Mouse (Mus musculus): ENCODE data around the gene Gm28308. TPM values are rescaled to one million over a fixed set of nuclear protein-coding genes. Genes with fewer than 3 reads are reported as not detected.

Gene Gm28308
- polyA plus RNA-seq, 1 experiment = not detected

DNA sequence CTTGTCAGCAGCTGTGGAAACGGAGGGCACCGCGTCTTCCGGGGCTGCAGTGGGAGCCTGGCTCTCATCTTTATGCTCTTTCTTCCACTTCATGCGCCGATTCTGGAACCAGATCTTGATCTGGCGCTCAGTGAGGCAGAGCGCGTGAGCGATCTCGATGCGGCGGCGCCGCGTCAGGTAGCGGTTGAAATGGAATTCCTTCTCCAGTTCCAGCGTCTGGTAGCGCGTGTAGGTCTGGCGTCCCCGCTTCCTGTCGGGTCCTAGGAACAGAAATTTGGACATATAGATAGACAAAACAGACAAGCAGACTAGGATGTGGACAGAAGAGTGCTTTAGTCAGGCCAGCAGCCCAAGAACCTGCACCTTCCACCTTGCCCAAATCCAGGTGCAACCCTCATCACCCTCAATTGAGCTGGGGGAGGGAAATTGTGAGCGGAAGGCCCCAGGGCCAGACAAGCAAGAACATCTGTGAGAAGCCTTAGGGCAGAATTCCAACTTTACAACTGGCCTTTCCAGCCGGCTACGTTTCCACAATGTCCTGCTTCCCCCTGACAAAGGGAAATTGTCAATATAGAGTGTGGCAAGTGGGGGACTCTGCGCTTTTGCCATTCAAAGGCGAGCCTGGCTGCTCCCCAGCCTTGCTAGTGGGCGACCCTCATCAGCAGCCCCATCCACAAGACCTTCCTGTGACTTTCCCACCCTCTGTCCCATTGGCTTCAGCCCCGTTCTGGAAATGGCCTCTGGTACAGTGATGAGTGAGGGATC lies 2.8 kb upstream of the Gm28308 start:
- no peak for DNase-seq (ENCODE audit: low read depth)
- TF ChIP-seq CTCF (IDR thresholded peaks at IDR 0.05; ENCODE audit: borderline replicate concordance, extremely low read depth, insufficient read depth, insufficient read length) (no peak), POLR2A (IDR thresholded peaks at IDR 0.05; ENCODE audit: borderline replicate concordance, extremely low read depth, insufficient read depth, insufficient read length, poor library complexity, severe bottlenecking) (no peak)

DNA sequence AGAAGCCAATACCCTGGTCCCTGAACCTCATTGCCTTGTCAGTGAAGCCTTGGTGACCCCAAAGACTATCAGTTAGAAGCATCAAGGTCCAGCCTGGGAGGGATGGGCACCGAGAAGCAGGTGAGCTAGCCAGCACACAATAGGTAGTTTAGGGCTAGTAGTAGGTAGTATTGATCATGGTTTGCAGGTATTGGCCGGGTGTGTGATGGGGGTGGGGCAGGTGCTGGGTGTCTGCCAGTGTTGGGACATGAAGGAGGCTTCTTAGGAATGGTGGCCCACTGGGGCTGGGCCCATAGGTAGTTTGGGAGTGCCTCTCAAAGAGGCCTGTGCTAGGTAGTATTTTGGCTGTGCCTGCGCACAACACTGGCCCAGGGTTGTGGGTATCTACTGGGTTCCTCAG lies 1.9 kb upstream of the Gm28308 start:
- TF ChIP-seq POLR2A (IDR thresholded peaks at IDR 0.05; ENCODE audit: borderline replicate concordance, extremely low read depth, insufficient read depth, insufficient read length, poor library complexity, severe bottlenecking) (no peak), CTCF (IDR thresholded peaks at IDR 0.05; ENCODE audit: borderline replicate concordance, extremely low read depth, insufficient read depth, insufficient read length) (no peak)
- DNase-seq (ENCODE audit: low read depth) = no peak

DNA sequence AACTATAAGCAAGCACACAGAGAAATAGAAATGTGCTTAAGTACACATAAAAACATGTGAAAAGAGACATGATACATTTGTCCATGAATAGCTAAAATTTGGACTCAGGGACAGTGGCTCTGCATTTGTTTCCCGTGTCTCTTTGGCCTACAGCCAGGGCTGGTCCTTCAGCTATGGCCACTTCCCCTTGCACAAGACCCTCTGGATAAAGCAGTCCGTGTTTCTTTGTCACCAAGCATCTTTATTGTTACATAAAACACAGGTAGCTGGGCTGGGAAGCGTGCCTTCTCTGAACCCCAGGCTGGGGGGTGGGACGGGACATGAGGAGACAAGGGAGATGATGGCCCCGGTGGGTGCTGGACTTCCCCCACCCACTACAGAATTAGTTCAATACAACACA lies 1.1 kb upstream of the Gm28308 start:
- DNase-seq (ENCODE audit: low read depth) = no peak
- TF ChIP-seq POLR2A (IDR thresholded peaks at IDR 0.05; ENCODE audit: borderline replicate concordance, extremely low read depth, insufficient read depth, insufficient read length, poor library complexity, severe bottlenecking) (no peak), CTCF (IDR thresholded peaks at IDR 0.05; ENCODE audit: borderline replicate concordance, extremely low read depth, insufficient read depth, insufficient read length) (no peak)

DNA sequence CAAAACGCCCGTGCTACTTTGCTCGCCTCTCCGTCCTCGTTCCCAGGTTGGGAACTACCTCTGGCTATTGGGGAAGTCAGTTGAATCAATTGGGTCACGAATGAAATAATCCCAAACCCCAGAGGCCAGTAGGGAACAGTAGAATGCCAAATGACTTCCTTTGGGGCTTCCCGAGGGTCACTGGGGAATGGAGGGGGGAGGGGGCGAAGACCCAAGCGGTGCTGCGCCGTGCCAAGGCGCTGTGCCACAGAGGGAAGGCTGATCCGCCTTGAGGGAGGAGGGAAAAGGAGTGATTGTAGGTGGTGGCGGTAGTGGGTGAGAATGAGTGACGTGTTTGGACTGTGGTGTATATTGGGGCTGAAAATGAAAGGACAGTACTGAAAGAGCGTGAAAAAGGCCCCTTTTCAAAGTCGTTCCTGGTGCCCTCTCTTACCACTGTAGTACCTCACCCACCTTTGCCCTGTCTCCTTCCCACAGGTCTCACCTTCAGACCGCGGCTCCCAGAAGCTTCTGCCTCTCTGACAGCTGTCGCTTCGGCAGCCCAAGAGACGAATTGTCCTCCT lies 502 bp downstream of the Gm28308 start:
- no peak for DNase-seq (ENCODE audit: low read depth)
- TF ChIP-seq POLR2A (IDR thresholded peaks at IDR 0.05; ENCODE audit: borderline replicate concordance, extremely low read depth, insufficient read depth, insufficient read length, poor library complexity, severe bottlenecking) = no peak
- no peak for TF ChIP-seq CTCF (IDR thresholded peaks at IDR 0.05; ENCODE audit: borderline replicate concordance, extremely low read depth, insufficient read depth, insufficient read length)

DNA sequence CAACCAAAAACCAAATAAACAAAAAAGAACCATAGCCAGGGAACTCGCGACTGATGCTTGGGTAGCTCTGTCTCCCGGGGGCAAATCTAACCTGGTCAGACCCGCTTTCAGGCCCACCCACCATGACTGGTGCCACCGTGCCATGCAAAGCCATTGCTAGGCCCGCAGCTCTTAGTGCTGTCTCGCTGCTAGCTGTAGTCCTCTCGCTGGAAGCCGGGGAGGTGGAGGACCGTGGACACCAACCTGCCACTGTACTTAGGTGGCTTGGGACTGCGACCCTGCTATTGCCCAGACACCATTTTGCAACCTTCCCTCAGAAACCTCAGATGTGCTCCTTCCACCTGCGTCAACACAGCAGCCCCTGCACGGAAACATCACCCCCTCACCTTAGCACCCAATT lies 1.2 kb downstream of the Gm28308 start:
- no peak for TF ChIP-seq CTCF (IDR thresholded peaks at IDR 0.05; ENCODE audit: borderline replicate concordance, extremely low read depth, insufficient read depth, insufficient read length)
- TF ChIP-seq POLR2A (IDR thresholded peaks at IDR 0.05; ENCODE audit: borderline replicate concordance, extremely low read depth, insufficient read depth, insufficient read length, poor library complexity, severe bottlenecking) = no peak
- DNase-seq (ENCODE audit: low read depth) = no peak

DNA sequence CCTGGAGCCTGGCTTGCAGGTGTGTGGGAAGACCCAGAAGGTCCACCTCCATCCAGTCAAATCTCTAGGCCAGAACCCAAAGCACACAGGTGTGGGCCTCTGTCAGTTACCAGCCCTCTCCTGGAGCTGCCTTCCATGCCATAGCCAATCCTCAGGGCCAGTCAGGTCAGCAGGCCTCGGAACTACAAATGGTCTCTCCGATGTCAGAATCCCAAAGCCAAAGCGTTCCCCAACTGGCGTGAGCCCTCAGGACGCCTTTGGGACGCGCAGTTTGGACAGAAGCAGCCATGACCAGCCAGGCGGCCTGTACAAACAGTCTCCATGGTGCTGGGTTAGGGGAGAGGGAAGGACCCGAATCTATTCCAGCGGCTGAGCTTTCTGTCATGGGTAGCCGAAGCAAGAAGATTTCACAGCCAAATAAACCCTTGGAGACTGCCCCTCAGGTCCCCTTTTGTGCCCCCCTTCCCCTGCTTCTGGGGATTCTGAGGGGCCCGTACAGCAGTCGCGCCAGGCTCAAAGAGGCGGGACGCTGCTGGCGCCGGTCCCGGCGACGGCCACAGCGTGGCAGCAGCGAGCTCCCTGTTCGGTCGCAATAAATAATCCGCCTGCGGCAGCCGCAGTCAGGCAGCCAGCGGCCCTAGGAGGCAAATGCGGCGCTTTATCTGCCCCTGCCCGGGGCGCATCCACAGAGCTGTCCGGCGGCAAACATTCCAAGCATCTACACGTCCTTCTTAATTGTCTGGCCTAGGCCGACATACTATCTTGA lies 1.8 kb downstream of the Gm28308 start:
- TF ChIP-seq POLR2A (IDR thresholded peaks at IDR 0.05; ENCODE audit: borderline replicate concordance, extremely low read depth, insufficient read depth, insufficient read length, poor library complexity, severe bottlenecking) (no peak), CTCF (IDR thresholded peaks at IDR 0.05; ENCODE audit: borderline replicate concordance, extremely low read depth, insufficient read depth, insufficient read length) (peak; percentile 84)
- DNase-seq (ENCODE audit: low read depth) = peak; percentile 84

DNA sequence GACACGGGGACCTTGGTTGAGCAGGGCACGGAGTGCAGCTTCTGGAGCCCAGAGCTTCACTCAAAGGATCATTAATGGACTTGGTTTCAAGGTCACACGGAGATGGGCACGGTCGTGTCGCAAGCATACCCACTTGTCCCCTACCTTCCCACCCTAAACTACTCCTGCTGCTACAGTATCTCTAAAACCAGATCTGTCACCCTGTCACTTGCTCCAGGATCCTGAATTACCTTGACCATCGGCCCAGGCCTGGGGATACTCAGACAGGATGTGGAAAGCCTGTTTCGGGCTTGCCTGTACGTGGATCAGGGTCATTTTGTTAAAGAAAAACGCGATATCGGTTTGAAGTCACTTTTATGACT lies 3.5 kb downstream of the Gm28308 start:
- TF ChIP-seq POLR2A (IDR thresholded peaks at IDR 0.05; ENCODE audit: borderline replicate concordance, extremely low read depth, insufficient read depth, insufficient read length, poor library complexity, severe bottlenecking) (no peak), CTCF (IDR thresholded peaks at IDR 0.05; ENCODE audit: borderline replicate concordance, extremely low read depth, insufficient read depth, insufficient read length) (no peak)
- no peak for DNase-seq (ENCODE audit: low read depth)

DNA sequence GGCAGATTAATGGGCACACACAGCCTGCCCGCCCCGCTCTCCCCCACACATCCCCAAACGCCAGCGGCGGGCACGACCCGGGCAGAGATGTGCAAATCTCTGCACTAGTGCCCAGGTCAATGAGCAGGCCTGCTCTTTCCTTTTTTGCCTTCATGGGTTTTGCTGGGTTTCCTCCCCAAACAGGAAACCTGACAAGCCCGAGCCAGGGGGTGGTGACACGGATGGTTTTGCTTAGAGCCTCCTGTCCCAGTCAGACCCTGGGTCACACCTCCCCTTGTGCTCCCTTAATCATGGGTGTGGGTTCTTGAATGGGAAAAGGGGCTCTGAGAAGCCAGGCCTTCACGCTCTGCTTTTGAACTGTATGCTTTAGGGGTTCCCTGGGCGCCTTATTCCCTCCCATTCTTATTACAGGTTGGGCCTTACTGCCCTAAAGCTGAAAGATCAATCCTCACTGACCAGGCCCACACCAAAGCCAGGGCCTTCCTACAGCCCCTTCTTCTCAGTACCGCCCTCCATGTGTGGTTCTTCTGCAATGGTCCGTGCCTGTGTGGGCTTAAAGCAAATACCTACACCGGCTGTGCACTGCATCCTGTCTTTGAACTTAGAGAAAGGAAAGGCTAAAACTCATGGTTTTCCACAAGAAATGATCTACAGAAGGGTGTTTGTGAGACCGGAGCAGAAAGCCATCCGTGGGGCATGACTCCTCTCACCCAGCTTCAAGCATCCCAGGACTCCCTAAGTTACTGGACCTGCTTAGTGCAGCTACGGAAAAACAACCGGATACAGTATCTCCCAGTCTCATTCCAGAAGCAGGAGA lies 4.1 kb downstream of the Gm28308 start:
- TF ChIP-seq POLR2A (IDR thresholded peaks at IDR 0.05; ENCODE audit: borderline replicate concordance, extremely low read depth, insufficient read depth, insufficient read length, poor library complexity, severe bottlenecking) (no peak), CTCF (IDR thresholded peaks at IDR 0.05; ENCODE audit: borderline replicate concordance, extremely low read depth, insufficient read depth, insufficient read length) (no peak)
- no peak for DNase-seq (ENCODE audit: low read depth)

DNA sequence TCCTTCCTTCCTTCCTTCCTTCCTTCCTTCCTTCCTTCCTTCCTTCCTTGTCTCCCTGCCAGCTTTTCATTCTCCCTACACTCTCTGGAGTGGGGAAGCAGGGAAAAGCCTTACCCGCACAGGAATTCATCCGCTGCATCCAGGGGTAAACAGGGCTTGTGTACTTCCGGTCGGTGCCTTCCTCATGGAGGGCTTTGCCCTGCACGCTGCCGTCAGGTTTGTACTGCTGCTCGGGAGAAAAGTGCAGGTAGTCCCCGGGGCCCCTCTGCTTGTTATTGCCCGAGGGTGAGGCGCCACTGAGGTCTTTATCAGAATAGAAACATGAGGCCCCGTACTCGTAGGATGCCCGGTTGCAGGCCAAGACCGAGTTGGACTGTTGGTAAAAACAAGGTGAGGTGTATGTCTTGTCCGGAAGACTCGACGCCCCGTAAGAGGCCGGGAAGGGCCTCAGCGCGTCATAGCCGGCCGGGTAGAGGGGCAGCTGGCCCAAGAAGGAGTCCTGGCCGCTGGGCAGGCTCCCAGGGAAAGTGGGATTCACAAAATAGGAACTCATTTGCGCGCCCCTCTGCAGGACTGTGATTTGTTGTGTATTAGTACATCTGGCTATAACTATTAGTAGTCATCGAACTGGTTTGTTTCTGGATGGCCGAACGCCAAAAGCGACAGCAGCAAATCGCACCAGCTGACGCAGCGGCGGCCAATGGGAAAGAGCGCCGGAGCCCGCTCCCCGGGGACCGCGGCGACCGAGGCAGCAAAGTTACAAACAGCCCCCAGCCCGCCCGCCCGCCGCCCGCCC lies 4.9 kb downstream of the Gm28308 start, which contains the start of gene Hoxa6:
Gene Hoxa6, minus strand, starts transcription at position 651 of the 796 bp plus-strand sequence.
- TF ChIP-seq POLR2A (IDR thresholded peaks at IDR 0.05; ENCODE audit: borderline replicate concordance, extremely low read depth, insufficient read depth, insufficient read length, poor library complexity, severe bottlenecking) (no peak), CTCF (IDR thresholded peaks at IDR 0.05; ENCODE audit: borderline replicate concordance, extremely low read depth, insufficient read depth, insufficient read length) (no peak)
- DNase-seq (ENCODE audit: low read depth) = no peak

DNA sequence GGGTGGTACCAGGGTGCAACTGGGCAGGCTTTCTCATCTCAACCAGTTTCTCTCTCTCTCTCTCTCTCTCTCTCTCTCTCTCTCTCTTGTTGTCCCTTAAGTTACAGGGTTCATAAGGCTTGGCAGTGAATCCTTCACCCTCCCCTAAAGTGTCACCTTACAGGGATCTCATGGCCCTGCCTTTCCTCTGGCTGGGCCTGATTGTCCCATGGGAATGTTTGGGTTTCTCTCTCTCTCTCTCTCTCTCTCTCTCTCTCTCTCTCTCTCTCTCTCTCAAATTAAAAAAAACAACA lies 5.5 kb downstream of the Gm28308 start:
- no peak for DNase-seq (ENCODE audit: low read depth)
- no peak for TF ChIP-seq POLR2A (IDR thresholded peaks at IDR 0.05; ENCODE audit: borderline replicate concordance, extremely low read depth, insufficient read depth, insufficient read length, poor library complexity, severe bottlenecking)
- TF ChIP-seq CTCF (IDR thresholded peaks at IDR 0.05; ENCODE audit: borderline replicate concordance, extremely low read depth, insufficient read depth, insufficient read length) = no peak
